ENCODE assay signal across 8 mouse cellular contexts in the genomic region with DNA sequence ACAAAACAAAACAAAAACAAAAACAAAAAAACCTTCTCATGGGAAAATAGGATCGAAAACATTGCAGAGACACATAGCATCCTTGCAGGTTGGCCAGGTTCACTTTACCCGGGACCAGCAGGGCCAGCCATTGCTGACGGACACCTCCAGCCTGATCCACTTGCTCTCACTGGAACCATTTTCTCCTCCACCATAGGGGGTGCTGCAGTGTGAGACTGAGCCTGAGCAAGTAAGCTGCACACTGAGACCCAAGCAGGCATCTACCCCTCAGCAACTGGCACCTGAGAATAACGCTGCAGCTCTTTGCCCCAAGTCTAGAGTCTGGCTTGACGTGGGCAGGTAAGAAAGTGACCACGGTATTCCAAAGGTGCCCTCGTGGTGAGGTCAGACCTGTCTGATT. TPM values are rescaled to one million over a fixed set of nuclear protein-coding genes. Genes with fewer than 3 reads are reported as not detected.
DNase-seq lines count a peak whose midpoint lies in the region; ATAC-seq and TF ChIP-seq lines count a peak whose summit lies in the region.
"Had no signal": no experiment of that assay in that cellular context is flagged by ENCODE, and none has a peak within 500 bp of the region (broad histone marks: within the 10 kb centered on the region; RNA-seq: fewer than 3 reads in every experiment).

No protein-coding gene starts in this region.

- no peak for DNase-seq in kidney, postnatal 0 days (ENCODE audit: low spot score)
- no peak for DNase-seq in kidney, adult 8-10 months
- DNase-seq in G1E (ENCODE audit: low spot score): peak; percentile 16
- DNase-seq in embryonic facial prominence, embryonic 10.5 days (ENCODE audit: low spot score): no peak
- peak; percentile 40 for DNase-seq in naive thymus-derived CD4-positive, alpha-beta T cell, adult 2 months (ENCODE audit: low read depth)
- DNase-seq in urinary bladder, postnatal 25 days (ENCODE audit: low spot score): no peak
- DNase-seq in adrenal gland, postnatal 10 days: no peak
- DNase-seq: gastrocnemius, postnatal 36 days had no signal

- peak; percentile 28; the same call in 1 of the 2 replicates for TF ChIP-seq CTCF in kidney, postnatal 0 days (IDR thresholded peaks at IDR 0.05; ENCODE audit: low read depth)
- no peak for TF ChIP-seq CTCF in G1E (IDR thresholded peaks at IDR 0.05; ENCODE audit: low read depth, low read length)

- no peak overlapping the region for H3K27ac ChIP-seq in kidney, postnatal 0 days
- H3K27ac ChIP-seq in embryonic facial prominence, embryonic 10.5 days (replicated peaks): no peak overlapping the region

- H3K4me3 ChIP-seq in kidney, postnatal 0 days (replicated peaks; ENCODE audit: low read depth, low read length): no peak overlapping the region
- H3K4me3 ChIP-seq in G1E (ENCODE audit: low read depth, low read length): peak overlapping the region; percentile 97; the same call in 1 of the 2 replicates
- peak overlapping the region; percentile 99; the same call in 1 of the 2 replicates for H3K4me3 ChIP-seq in embryonic facial prominence, embryonic 10.5 days

- ATAC-seq in kidney, postnatal 0 days (replicated peaks; ENCODE audit: low FRiP score, low read depth): no peak
- ATAC-seq in G1E (ENCODE audit: extremely low read depth, insufficient number of reproducible peaks, low FRiP score, poor library complexity, severe bottlenecking): no peak

- H3K9me3 ChIP-seq in kidney, postnatal 0 days (replicated peaks; ENCODE audit: low read length): no peaks in the 10 kb centered on the region
- no peaks in the 10 kb centered on the region for H3K9me3 ChIP-seq in G1E (replicated peaks)
- H3K9me3 ChIP-seq in embryonic facial prominence, embryonic 10.5 days: no peaks in the 10 kb centered on the region

- no peaks in the 10 kb centered on the region for H3K27me3 ChIP-seq in kidney, postnatal 0 days (ENCODE audit: insufficient read depth, low read length)
- no peaks in the 10 kb centered on the region for H3K27me3 ChIP-seq in G1E (ENCODE audit: insufficient read depth, low read length)
- H3K27me3 ChIP-seq in embryonic facial prominence, embryonic 10.5 days (replicated peaks; ENCODE audit: low read depth, poor library complexity, severe bottlenecking): no peaks in the 10 kb centered on the region

- H3K4me2 ChIP-seq in kidney, postnatal 0 days (ENCODE audit: low read length): no peak overlapping the region

- H3K9ac ChIP-seq in kidney, postnatal 0 days (ENCODE audit: low read depth, low read length): no peak overlapping the region

- H3K36me3 ChIP-seq in kidney, postnatal 0 days (ENCODE audit: insufficient read depth, low read length): no peaks in the 10 kb centered on the region
- peaks cover 50% of the 10 kb centered on the region for H3K36me3 ChIP-seq in G1E (replicated peaks)
- H3K36me3 ChIP-seq in embryonic facial prominence, embryonic 10.5 days (replicated peaks): peaks cover 11% of the 10 kb centered on the region

- H3K4me1 ChIP-seq in kidney, postnatal 0 days (replicated peaks; ENCODE audit: insufficient read depth, low read length): peaks cover 19% of the 10 kb centered on the region
- peaks cover 29% of the 10 kb centered on the region for H3K4me1 ChIP-seq in G1E (ENCODE audit: insufficient read depth, low read depth, low read length)
- peaks cover 25% of the 10 kb centered on the region for H3K4me1 ChIP-seq in embryonic facial prominence, embryonic 10.5 days

- 83% methylated on average over 7 of the region's 7 CpGs for WGBS in kidney, postnatal 0 days
- WGBS in embryonic facial prominence, embryonic 10.5 days: 83% methylated on average over 7 of the region's 7 CpGs

RNA-seq across cellular contexts. Expression of gene Ttc13, which starts 1.6 kb away (rescaled TPM):
- 29.0 and 29.9 TPM in 2 replicates for polyA plus RNA-seq in kidney, postnatal 0 days (2015; fragmentation: Nextera tagmentation; extraction: Ambion mirVana)
- total RNA-seq in G1E (2014; fragmentation: Nextera tagmentation) (26.2 and 35.1 TPM in 2 replicates), G1E (2017) (30.4 and 35.5 TPM in 2 replicates)
- polyA plus RNA-seq in G1E (2012): 6.8 and 9.2 TPM in 2 replicates
- 47.0 and 48.7 TPM in 2 replicates for polyA plus RNA-seq in embryonic facial prominence, embryonic 10.5 days (2016; fragmentation: Nextera tagmentation; extraction: Ambion mirVana)
- 10 to 100 TPM; 41.8 to 47.1 TPM for total RNA-seq in adrenal gland, postnatal 10 days (2021)

RNA-seq across cellular contexts. Expression of gene Arv1, which starts 1.8 kb away (rescaled TPM):
- 18.5 and 19.9 TPM in 2 replicates for polyA plus RNA-seq in kidney, postnatal 0 days (2015; fragmentation: Nextera tagmentation; extraction: Ambion mirVana)
- 12.4 and 26.0 TPM in 2 replicates for total RNA-seq in G1E (2014; fragmentation: Nextera tagmentation)
- total RNA-seq in G1E (2017): 4.2 and 5.0 TPM in 2 replicates
- 22.0 and 22.9 TPM in 2 replicates for polyA plus RNA-seq in G1E (2012)
- 31.5 and 33.5 TPM in 2 replicates for polyA plus RNA-seq in embryonic facial prominence, embryonic 10.5 days (2016; fragmentation: Nextera tagmentation; extraction: Ambion mirVana)
- 10 to 100 TPM in 1 of 2 experiments, 1 to 10 TPM in 1; 8.4 to 13.4 TPM for total RNA-seq in adrenal gland, postnatal 10 days (2021)

RNA-seq across cellular contexts. Expression of gene Fam89a, which starts 31.5 kb away (rescaled TPM):
- 4.8 and 5.2 TPM in 2 replicates for polyA plus RNA-seq in kidney, postnatal 0 days (2015; fragmentation: Nextera tagmentation; extraction: Ambion mirVana)
- total RNA-seq in G1E (2014; fragmentation: Nextera tagmentation): not detected in 2 replicates
- 0.35 TPM in 1 of 2 replicates, not detected in the other for total RNA-seq in G1E (2017)
- not detected in 2 replicates for polyA plus RNA-seq in G1E (2012)
- polyA plus RNA-seq in embryonic facial prominence, embryonic 10.5 days (2016; fragmentation: Nextera tagmentation; extraction: Ambion mirVana): 6.5 and 7.6 TPM in 2 replicates
- total RNA-seq in adrenal gland, postnatal 10 days (2021): 1 to 10 TPM; 3.7 to 3.9 TPM

RNA-seq across cellular contexts. Expression of gene 2310022B05Rik, which starts 57.0 kb away (rescaled TPM):
- polyA plus RNA-seq in kidney, postnatal 0 days (2015; fragmentation: Nextera tagmentation; extraction: Ambion mirVana): 30.2 and 32.0 TPM in 2 replicates
- total RNA-seq in G1E (2014; fragmentation: Nextera tagmentation) (26.9 and 27.9 TPM in 2 replicates), G1E (2017) (5.8 and 7.2 TPM in 2 replicates)
- 16.8 and 20.3 TPM in 2 replicates for polyA plus RNA-seq in G1E (2012)
- 24.2 and 24.4 TPM in 2 replicates for polyA plus RNA-seq in embryonic facial prominence, embryonic 10.5 days (2016; fragmentation: Nextera tagmentation; extraction: Ambion mirVana)
- 10 to 100 TPM; 42.5 to 43.2 TPM for total RNA-seq in adrenal gland, postnatal 10 days (2021)

Comparison
In these comparisons a context has a peak if more than half of its experiments do, and no peak if none do; other contexts are left out.
1. DNase-seq: peak in G1E (single experiment) and naive thymus-derived CD4-positive, alpha-beta T cell, adult 2 months (single experiment); none in kidney, postnatal 0 days (single experiment), kidney, adult 8-10 months (0 of 2), embryonic facial prominence, embryonic 10.5 days (single experiment), urinary bladder, postnatal 25 days (single experiment) and adrenal gland, postnatal 10 days (single experiment).